Mouse (Mus musculus) thymus, postnatal 36 days (tissue): ENCODE data around the gene Dpt.
"Not testable (repeated sequence)": the region's sequence is repeated elsewhere in the genome, so short reads cannot be mapped to it uniquely, and the experiment has no call there.

Experiments
- DNase-seq, 2 experiments: peaks; one replicate each; pipeline ENCODE4 v3.0.0; 2022; ENCODE audit warnings: mixed read lengths in 2 of 2

Dpt gene

DNA sequence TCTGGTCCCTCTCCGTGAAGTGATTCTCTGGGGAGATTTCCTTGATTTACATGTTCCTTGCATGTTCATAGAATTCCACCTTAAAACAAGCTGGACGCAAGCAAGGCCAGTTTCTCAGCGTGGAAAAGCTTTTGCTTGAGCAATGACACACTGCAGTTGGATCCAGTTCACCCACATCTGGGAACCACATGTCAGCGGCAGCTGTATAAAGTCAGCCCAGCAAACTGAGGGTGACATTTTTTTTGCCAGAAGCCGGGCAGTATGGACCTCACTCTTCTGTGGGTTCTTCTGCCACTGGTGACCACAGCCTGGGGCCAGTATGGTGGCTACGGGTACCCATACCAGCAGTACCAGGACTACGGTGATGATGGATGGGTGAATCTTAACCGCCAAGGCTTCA is at the start of gene Dpt:
TSS of gene Dpt (plus strand) at position 174 of the 400 bp plus-strand sequence.
- no peak for DNase-seq

GRCm38 (mm10) chr1:164753736-164754135 is 42.7 kb upstream of the Dpt start:
- no peak for DNase-seq

DNA sequence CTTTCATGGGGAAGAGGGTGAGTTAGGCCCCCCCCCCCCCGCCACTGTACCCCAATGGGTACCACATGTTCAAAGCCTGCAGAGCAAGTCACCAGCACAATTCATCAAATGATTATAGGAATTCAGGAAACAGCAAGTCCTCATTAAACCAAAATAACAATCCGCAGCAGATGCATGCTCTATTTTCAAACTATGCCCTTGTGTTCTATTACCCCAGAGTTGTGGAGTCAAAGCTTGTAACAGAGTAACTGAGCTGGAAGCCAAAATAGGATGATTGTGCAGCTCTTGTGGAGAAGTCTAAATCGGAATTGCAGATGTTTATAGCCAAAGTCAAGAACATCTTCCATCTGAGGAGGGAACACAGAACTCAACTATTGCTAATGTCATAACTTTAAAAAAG is 40.8 kb upstream of the Dpt start:
- DNase-seq, result no peak

DNA sequence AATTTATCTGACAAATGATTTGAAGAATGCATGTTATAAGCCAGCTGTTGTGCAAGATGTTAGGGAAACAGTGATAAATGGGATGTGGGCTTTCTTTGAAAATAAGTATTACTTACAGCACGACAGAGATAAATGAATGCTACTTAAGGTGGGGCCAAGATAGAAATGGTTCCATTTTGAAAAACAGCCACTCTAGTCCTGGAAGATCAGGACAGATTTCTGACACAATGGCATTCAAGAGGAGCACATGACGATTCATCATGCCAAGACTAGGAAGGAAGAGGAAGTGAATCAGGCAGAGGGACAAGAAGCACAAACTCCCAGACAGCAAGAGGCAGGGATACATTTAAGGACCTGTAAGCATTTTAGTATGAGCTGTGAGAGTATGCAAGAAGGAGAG is 39.5 kb upstream of the Dpt start:
- DNase-seq, result no peak

DNA sequence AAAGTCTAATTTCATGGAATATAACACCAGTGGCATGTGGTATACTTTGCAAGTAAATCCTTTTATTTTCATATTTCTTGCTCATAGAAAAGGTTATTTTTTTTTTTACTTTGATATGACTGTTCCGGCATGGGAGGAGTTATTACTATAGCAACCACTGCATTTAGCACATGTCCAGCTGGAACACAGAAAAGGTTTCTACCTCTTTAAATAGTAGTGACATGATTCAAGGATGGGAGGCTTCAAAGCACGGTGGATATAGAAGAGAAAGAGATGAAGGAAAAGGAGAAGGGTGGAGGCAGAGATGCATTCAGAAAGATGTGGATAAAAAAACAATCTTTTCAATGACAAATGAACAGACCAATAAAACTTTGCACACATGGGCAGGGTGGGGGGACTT is 38.0 kb upstream of the Dpt start:
- no peak for DNase-seq

DNA sequence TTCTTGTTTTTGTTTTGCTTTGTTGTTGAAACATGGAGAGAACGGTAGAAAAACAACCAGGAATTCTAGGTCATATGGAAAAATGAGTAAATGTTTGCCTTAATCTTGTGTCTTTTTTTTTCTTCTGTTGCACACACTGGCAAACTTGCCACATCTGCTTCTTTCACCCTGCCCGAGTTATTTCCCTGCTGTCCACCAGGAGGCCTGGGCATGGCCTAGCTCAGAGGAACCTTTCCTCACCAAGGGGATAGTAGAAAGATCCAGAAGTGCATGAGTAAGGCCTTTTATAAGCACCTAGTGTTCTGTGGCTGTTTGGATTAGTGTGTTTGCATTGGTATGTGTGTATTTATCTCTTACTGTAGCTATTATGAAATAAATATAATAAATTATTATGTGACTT is 34.2 kb upstream of the Dpt start:
- peak in 1 of 2 experiments; percentile 15 for DNase-seq

- DNase-seq, result no peak
These were observed 29.8 kb upstream of the Dpt start for GRCm38 (mm10) chr1:164766646-164767045.

DNA sequence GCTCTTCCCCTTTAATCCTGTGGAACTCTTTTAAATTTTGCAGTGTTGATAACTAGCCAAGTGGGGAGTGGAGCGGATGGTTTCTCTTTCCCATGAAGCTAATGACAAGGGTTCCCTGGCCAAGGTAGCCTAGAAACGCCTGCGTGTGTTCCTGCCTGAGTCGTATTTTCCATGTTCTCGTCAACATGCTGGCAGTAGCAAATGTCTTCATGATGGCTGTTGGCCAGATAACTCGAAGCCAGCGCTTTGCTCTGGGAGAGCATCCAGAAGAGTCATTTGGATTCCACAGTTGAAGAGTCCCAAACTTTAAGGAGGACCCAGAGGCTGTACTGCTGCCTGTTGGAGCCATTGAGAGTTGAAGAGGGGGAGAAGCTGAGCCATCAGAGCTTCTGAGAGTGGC is 25.8 kb upstream of the Dpt start:
- no peak for DNase-seq

- no peak for DNase-seq
These were observed 15.5 kb upstream of the Dpt start for GRCm38 (mm10) chr1:164780851-164781510.

- DNase-seq, result no peak
These were observed 10.3 kb upstream of the Dpt start for GRCm38 (mm10) chr1:164786165-164786564.

GRCm38 (mm10) chr1:164787771-164788170 is 8.7 kb upstream of the Dpt start:
- DNase-seq, result no peak

GRCm38 (mm10) chr1:164788292-164788691 is 8.2 kb upstream of the Dpt start:
- no peak for DNase-seq

- DNase-seq, result not testable (repeated sequence)
These were observed 6.1 kb upstream of the Dpt start for GRCm38 (mm10) chr1:164790296-164790695.

DNA sequence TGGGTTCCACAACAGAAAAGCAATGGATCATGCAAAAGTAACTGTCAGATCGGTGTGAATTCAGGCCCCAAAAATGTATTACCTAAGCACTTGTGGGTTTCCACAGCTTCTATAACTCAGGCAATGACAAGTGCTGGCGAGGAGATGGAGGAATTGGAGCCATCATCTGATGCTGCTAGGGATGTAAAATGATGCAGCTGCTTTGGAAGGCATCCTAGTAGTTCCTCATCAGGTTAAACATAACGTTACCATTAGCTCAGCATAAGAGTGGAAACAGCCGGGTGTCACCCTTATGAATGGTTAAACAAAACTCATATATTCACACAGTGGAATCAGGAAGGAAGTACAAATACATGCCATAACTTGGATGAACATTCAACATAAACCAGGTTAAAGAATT is 3.4 kb upstream of the Dpt start:
- DNase-seq, result no peak

GRCm38 (mm10) chr1:164797746-164798285 is 1.4 kb downstream of the Dpt start:
- no peak for DNase-seq

DNA sequence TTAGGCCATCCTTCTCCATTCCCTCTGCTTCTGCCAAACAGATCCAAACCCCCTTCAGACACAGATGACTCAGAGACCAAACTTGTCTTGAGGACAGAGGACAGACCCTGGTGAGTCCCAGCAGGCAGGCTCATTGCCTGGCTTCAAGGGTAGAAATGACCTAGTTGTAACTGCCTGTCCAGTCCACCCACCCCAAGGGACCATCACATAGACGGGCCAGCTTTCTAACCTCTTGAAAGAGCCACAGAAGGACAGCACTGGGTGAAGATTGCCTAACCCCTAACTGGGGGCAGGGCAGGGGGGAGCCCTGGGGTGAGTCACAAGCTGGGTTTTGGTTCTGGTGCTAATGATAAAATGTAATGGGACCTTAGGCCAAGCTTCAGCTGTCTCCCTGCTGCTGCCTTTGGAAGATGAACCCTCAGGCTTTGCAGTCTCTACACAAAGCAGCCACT is 2.1 kb downstream of the Dpt start:
- no peak for DNase-seq

DNA sequence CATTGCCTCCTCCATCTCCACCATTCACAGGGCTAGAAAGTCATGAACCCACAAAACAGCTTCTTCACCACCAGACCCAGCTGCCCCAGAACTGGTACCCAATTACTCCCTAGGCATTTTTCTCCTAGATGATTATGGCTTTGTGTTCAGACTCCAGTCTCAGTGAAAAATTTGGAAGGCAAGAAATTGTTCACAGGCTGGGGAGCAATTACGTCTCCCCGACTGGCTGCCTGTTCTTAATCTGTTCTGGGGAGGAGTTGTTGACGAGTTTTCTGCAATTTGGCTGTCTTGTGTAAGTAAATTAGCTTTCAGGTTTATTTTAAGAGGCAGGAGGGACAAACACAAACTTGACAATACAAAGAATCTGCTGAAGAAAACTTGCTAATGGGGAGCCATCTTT is 2.7 kb downstream of the Dpt start:
- no peak for DNase-seq

GRCm38 (mm10) chr1:164804277-164804676 is 7.8 kb downstream of the Dpt start:
- no peak for DNase-seq

GRCm38 (mm10) chr1:164804751-164805435 is 8.4 kb downstream of the Dpt start:
- no peak for DNase-seq

GRCm38 (mm10) chr1:164809371-164809770 is 12.9 kb downstream of the Dpt start:
- no peak for DNase-seq

DNA sequence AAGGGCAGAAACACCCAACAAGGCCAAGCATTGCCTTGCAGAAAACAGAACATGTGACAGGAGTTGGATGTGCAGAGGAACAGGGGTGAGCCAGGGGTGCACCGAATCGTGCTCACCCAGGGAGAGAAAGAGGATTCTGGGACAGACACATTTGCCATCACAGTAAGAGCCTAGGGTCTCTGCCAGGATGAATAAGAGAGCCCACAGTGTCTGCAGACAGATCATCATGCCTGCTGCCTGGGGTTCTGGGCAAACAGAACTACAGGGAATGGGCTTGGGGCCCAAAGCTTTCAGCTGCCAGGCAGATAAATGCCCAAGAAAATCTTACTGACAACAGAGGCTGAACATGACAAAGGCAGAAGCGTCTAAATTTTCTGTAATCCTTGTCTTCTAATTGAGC is 14.9 kb downstream of the Dpt start:
- DNase-seq, result no peak

DNA sequence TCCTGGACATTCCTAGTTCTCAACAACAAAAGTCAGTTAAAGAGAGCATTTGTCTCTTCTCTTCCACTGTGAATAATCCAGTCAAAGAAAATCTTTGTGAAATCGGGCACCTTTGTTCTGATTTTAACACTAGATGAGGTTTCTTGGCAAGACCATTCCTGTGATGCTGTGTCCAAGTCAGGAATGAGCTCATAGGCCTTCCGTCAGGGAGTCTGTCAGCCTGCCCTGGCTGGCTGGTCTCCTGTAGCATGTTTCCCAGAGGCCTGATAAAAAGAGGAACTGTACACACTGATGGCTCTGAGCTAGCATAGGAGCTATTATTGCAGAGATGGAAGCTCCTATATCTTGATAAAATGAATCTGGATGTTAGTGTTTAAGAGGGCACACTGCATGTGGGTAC is 17.8 kb downstream of the Dpt start:
- no peak for DNase-seq

DNA sequence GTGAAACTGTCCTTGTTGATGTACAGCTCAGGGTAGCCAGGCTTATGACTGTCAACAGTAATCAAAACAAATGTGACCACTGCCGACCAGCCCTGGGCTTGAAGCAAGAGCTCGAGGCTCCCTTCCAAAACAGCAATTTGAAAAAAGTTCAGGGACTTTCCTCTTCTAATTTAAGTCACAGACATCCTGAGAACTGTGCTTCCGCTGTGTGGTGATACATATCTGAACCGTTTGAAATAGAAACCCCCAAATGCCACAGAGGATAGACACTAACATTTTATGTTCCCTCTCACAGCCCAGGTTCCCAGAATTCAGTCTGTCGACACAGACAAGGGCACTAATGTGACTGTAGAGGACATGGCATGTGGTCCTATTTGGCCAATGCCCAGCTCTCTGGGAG is 18.9 kb downstream of the Dpt start:
- DNase-seq, result peak; percentile 6 to 11

- no peak for DNase-seq
These were observed 20.9 kb downstream of the Dpt start for GRCm38 (mm10) chr1:164817331-164817730.
